Mouse (Mus musculus) heart, postnatal 0 days (tissue): ENCODE data around the gene Krtap11-1. TPM values are rescaled to one million over a fixed set of nuclear protein-coding genes. Genes with fewer than 3 reads are reported as not detected.

Source experiments
- ATAC-seq: fragments of 200-750 bp; cut with Nextera tagmentation; 2 replicates; pipeline ENCODE4 v1.8.0; 2017; ENCODE audit warnings: low read depth, moderate number of reproducible peaks, moderate library complexity; ENCODE audit not compliant: insufficient read depth
- DNase-seq: peaks from one replicate; pipeline ENCODE4 v3.0.0-alpha.2; 2016; ENCODE audit warnings: low spot score
- H3K27ac ChIP-seq: fragments of 300-500 bp; sonication (generic); 2 replicates; pipeline ENCODE4 v1.5.1; 2014; ENCODE audit warnings: low read depth, mild to moderate bottlenecking
- H3K27me3 ChIP-seq: fragments of 300-500 bp; sonication (generic); 2 replicates; pipeline ENCODE4 v1.6.1; 2014; ENCODE audit warnings: low read length, mixed read lengths; ENCODE audit not compliant: control insufficient read depth, insufficient read depth
- H3K36me3 ChIP-seq: fragments of 300-500 bp; sonication (generic); replicated peaks from 2 replicates; pipeline ENCODE4 v1.6.1; 2014; ENCODE audit warnings: low read length, mixed read lengths; ENCODE audit not compliant: control insufficient read depth, insufficient read depth
- H3K4me1 ChIP-seq: fragments of 300-500 bp; sonication (generic); 2 replicates; pipeline ENCODE4 v1.6.1; 2014; ENCODE audit warnings: antibody characterized with exemption; ENCODE audit not compliant: control insufficient read depth, insufficient read depth
- H3K4me2 ChIP-seq: fragments of 300-500 bp; sonication (generic); 2 replicates; pipeline ENCODE4 v1.6.1; 2014; ENCODE audit warnings: low read depth, mild to moderate bottlenecking, low read length, moderate library complexity
- H3K4me3 ChIP-seq: fragments of 300-500 bp; sonication (generic); 2 replicates; pipeline ENCODE4 v1.5.1; 2014; ENCODE audit warnings: low read depth, low read length
- H3K9ac ChIP-seq: fragments of 300-500 bp; sonication (generic); replicated peaks from 2 replicates; pipeline ENCODE4 v1.6.1; 2014; ENCODE audit warnings: low read depth, low read length, mixed read lengths
- H3K9me3 ChIP-seq: fragments of 300-500 bp; sonication (generic); replicated peaks from 2 replicates; pipeline ENCODE4 v1.6.1; 2016; ENCODE audit warnings: low read length; ENCODE audit not compliant: control insufficient read depth
- CTCF ChIP-seq: IDR thresholded peaks from 2 replicates; pipeline ENCODE4 v1.5.1; 2016; ENCODE audit warnings: antibody characterized with exemption, control low read depth, low read depth
- EP300 ChIP-seq: IDR thresholded peaks from 2 replicates; pipeline ENCODE4 v1.6.1; 2016; ENCODE audit warnings: antibody characterized with exemption, low read depth
- WGBS: fragments of 180-500 bp; shearing (Covaris S2); extraction: QIAGEN DNeasy Blood & Tissue Kit; methylation state at CpG from one replicate; pipeline ENCODE4 v1.1.7; 2014; 5-methylcytosine and 5-hydroxymethylcytosine counted together
- polyA plus RNA-seq: library from polyadenylated mRNA; unstranded; fragments of >200 nt; fragmentation: Nextera tagmentation; extraction: Ambion mirVana; gene quantifications from 2 replicates; pipeline ENCODE4 v1.2.1, GENCODE M21; 2015
- total RNA-seq: library from RNA; depleted of rRNA; stranded (reverse); fragments of >200 nt; gene quantifications from 2 replicates; pipeline ENCODE4 v1.2.3, GENCODE M21; 2014; ENCODE audit warnings: low replicate concordance

Gene Krtap11-1
- total and polyA plus RNA-seq, 2 experiments from 2014 or later, result not detected

DNA sequence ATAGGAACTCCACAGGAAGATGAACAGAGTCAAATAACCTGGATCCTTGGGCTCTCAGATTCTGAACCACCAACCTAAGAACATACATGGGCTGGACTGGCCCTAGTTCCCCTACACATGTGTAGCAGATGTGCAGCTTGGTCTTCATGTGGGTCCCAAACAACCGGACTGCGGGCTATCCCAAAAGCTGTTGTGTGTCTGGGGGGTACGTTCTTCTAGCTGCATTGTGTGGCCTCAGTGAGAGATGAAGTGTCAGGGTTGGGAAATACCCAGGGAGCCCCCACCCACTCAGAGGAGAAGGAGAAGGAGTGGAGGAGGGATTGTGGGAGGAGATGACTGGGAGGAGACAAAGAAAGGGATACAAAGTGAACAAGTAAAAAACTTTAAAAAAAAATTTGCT is 36.0 kb upstream of the Krtap11-1 start:
- H3K27me3 ChIP-seq, result no peaks in the 10 kb centered on the region
- no peak overlapping the region for H3K9ac ChIP-seq
- 85% methylated on average over 3 of the region's 3 CpGs for WGBS
- no peaks in the 10 kb centered on the region for H3K9me3 ChIP-seq
- H3K4me3 ChIP-seq, result no peak overlapping the region
- ATAC-seq (no peak), DNase-seq (no peak)
- no peaks in the 10 kb centered on the region for H3K36me3 ChIP-seq
- H3K4me1 ChIP-seq, result no peaks in the 10 kb centered on the region
- TF ChIP-seq CTCF (no peak), EP300 (no peak)
- H3K4me2 ChIP-seq, result no peak overlapping the region
- no peak overlapping the region for H3K27ac ChIP-seq

DNA sequence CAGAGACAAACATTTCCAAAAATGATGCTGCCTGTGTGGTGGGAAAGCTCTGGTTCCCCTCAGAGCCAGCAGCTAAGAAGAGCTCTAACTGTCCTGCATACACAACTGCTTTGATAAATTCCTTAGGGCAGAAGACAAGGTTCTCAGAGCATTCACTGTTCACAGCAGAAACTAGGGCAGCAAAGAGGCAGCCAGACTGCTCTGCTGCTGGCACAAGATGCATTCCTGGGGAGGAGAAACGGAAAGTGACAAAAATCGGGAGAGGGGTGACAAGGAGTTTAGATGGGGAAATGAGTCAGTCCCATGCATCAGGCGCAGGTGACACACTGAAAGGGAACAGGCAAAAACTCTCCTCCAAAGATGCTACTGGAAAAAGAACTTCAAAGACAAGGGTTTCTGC is 16.2 kb upstream of the Krtap11-1 start:
- Histone ChIP-seq H3K9ac (no peak overlapping the region), H3K27ac (no peak overlapping the region), H3K4me1 (no peaks in the 10 kb centered on the region), H3K4me3 (no peak overlapping the region), H3K36me3 (no peaks in the 10 kb centered on the region), H3K4me2 (no peak overlapping the region), H3K27me3 (no peaks in the 10 kb centered on the region), H3K9me3 (peaks cover 7% of the 10 kb centered on the region)
- no peak for DNase-seq
- no peak for ATAC-seq
- WGBS, result 39% methylated on average over 3 of the region's 3 CpGs
- TF ChIP-seq EP300, result no peak
- no peak for TF ChIP-seq CTCF

DNA sequence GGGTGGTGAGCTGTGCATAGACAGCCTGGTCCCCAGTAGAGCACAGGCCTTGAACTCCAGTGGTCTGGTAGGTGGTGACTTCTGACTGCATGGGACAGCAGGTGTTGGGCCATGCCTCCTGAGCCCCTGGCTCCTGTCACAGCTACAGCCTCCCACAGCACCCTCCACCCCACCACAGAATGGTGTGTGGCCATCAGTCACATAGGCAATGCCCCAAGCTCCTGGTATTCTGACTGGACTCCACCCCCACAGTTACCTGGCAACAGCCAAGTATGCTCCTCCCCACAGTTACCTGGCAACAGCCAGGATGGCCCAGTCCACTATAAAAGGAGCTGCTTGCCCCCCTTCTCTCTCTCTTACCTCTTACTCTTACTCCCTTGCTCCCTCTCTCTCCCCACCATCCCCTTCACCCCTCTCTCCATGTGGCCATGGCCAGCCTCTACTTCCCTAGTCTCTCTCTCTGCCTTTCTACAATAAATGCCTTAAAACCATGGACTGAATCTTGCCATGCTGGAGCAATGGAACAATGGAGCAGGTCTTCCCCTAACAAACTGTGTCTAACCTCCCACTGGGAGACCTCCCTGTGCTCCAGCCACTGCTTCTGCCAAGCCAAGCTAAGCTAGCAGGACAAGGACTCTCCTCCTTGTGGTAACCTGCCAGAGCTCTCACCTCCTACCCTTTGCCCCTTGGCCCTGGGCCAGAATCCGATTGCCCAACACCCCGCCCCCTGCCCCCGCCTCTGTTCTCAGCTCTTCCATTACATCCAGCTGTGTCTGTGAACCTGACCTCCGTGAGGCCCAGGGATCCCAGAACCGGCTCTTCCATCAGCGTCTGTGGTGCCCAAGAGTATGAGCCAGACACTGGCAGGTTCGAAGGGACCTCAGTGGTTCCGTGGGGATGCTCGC is 14.9 kb upstream of the Krtap11-1 start:
- WGBS, result 61% methylated on average over 8 of the region's 9 CpGs
- H3K27ac ChIP-seq, result no peak overlapping the region
- H3K4me3 ChIP-seq, result no peak overlapping the region
- no peaks in the 10 kb centered on the region for H3K36me3 ChIP-seq
- H3K27me3 ChIP-seq, result no peaks in the 10 kb centered on the region
- DNase-seq (no peak), ATAC-seq (no peak)
- no peaks in the 10 kb centered on the region for H3K4me1 ChIP-seq
- H3K9me3 ChIP-seq, result no peaks in the 10 kb centered on the region
- H3K4me2 ChIP-seq, result no peak overlapping the region
- no peak overlapping the region for H3K9ac ChIP-seq
- TF ChIP-seq CTCF, result no peak
- TF ChIP-seq EP300, result no peak

DNA sequence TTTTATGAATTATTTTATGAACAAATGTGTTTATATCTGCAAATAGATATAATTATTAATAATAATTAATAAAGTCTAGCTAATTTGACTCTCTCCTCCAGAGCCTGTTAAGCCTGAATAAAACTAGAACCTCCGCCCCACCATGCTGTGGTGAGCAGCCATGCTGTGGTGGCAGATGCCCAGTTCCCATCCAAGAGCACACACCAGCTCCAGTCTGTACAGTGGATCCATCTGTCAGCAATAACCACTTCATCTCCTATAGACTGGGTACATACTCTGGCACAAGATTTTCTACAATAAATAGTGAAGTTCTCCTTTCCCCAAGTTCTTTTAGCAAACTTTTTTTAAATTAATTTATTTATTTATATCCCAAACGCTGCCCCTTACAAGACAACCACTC is 10.7 kb upstream of the Krtap11-1 start:
- H3K9ac ChIP-seq, result no peak overlapping the region
- WGBS, result 91% methylated on average over 2 of the region's 2 CpGs
- H3K9me3 ChIP-seq, result no peaks in the 10 kb centered on the region
- no peak for TF ChIP-seq EP300
- no peak for TF ChIP-seq CTCF
- no peak overlapping the region for H3K4me2 ChIP-seq
- DNase-seq, result no peak
- H3K4me3 ChIP-seq, result no peak overlapping the region
- no peak for ATAC-seq
- H3K27me3 ChIP-seq, result no peaks in the 10 kb centered on the region
- no peaks in the 10 kb centered on the region for H3K4me1 ChIP-seq
- no peak overlapping the region for H3K27ac ChIP-seq
- no peaks in the 10 kb centered on the region for H3K36me3 ChIP-seq

DNA sequence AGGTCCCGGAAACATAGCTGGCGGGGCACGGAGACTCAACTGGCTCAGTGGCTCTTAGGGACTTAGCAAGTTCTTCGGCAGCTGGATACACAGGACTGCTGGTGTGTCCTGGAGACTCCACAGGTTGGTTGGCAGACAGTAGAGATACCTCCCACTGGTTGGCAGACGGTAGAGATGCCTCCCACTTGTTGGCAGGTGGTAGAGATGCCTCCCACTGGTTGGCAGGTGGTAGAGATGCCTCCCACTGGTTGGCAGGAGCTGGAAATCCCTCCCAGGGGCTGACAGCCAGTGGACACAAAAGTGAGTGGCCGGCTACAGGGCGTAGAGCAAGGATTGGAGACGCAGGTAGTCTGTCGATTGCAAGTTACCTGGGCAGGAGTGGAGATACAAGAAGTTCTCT is 467 bp downstream of the Krtap11-1 start:
- Histone ChIP-seq H3K27ac (no peak overlapping the region), H3K4me2 (no peak overlapping the region), H3K27me3 (no peaks in the 10 kb centered on the region), H3K9ac (no peak overlapping the region), H3K9me3 (no peaks in the 10 kb centered on the region), H3K4me1 (0 out of 2 replicates have a peak, but pooled peaks cover 4% of the 10 kb centered on the region), H3K36me3 (no peaks in the 10 kb centered on the region), H3K4me3 (no peak overlapping the region)
- no peak for DNase-seq
- 89% methylated on average over 9 of the region's 9 CpGs for WGBS
- ATAC-seq, result no peak
- TF ChIP-seq CTCF (no peak), EP300 (no peak)

DNA sequence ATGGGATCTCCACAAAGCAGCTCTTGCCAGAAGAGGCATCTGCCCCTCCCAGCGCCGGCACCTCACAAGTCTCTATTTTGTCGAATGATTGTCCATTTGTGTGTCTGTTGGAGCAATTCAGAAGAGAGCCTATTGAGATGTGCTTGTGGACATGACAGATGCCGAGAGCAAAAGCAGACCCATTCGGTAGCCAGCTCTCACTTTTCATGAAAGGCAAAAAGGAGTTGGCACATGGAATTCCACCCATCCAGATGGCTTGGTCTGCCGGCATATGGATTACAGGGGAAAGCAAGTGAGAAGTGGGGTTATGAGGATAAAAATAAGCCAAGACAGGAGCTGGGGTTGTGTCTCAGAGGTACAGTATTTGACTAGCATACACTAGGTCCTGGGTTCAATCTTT is 1.8 kb downstream of the Krtap11-1 start:
- no peak overlapping the region for H3K4me3 ChIP-seq
- no peak for DNase-seq
- H3K27me3 ChIP-seq, result no peaks in the 10 kb centered on the region
- H3K36me3 ChIP-seq, result no peaks in the 10 kb centered on the region
- H3K9ac ChIP-seq, result no peak overlapping the region
- H3K4me1 ChIP-seq, result 0 out of 2 replicates have a peak, but pooled peaks cover 4% of the 10 kb centered on the region
- H3K9me3 ChIP-seq, result no peaks in the 10 kb centered on the region
- no peak overlapping the region for H3K4me2 ChIP-seq
- WGBS, result 71% methylated on average over 6 of the region's 6 CpGs
- no peak overlapping the region for H3K27ac ChIP-seq
- ATAC-seq, result no peak
- TF ChIP-seq EP300, result no peak
- TF ChIP-seq CTCF, result no peak
